Mouse (Mus musculus) CH12.LX (cell line): ENCODE measurements around the gene Adamts16.

Experiments used
- CHD1 ChIP-seq: IDR thresholded peaks from 2 replicates; pipeline ENCODE4 v1.6.1; 2012; ENCODE audit warnings: low read depth, low read length, improper control_type of control experiment, inconsistent platforms
- UBTF ChIP-seq: IDR thresholded peaks from 2 replicates; pipeline ENCODE4 v1.6.1; 2012; ENCODE audit warnings: low read depth, mild to moderate bottlenecking, inconsistent platforms, low read length, improper control_type of control experiment, moderate library complexity

GRCm38 (mm10) chr13:70760186-70760585 is 81.4 kb downstream of the Adamts16 start:
- TF ChIP-seq UBTF, result no peak
- no peak for TF ChIP-seq CHD1
